Mouse (Mus musculus) neutrophil, adult 59 days (primary cell): ENCODE results near the gene Pnrc2. TPM values are rescaled to one million over a fixed set of nuclear protein-coding genes. Genes with fewer than 3 reads are reported as not detected.

Experiments used
- total RNA-seq, 2 experiments: library from RNA; stranded (reverse); gene quantifications; 1 replicate in 1 of 2; 2 replicates in 1 of 2; pipeline ENCODE4 v1.2.4; 2023

The Pnrc2 gene
- 10 to 100 TPM; 84.4 to 94.3 TPM for total RNA-seq

DNA sequence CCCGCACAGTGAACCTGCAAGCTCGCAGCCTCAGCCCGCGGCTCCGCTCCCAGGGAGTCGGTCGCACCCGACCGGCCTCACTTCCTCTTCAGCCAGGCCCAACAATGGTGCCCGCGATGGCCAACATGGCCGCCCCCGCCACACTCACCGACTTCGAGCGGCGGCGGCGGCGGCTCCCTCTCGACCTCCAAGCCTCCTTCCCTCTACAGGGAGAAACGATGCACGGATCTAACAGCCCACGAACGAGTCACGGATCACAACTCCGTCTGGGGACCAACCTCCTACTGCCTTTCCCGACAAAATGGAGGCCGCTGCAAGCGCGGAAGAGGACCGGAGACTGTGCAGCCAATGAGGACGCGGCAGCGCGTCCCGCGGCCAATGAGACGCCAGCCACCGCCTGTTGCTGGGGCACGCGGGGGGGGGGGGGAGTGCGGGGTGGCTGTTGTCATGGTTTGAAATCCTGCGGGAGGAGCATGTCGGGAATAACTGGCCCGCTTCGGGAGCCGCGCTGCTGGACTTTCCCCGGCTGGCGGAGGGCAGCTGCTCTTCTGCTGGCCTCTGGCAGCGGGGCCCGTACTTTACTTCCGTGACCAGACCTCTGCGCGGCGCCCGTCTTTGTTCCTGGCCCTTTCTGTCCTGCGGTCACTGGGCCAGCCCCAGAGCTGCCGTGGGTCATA lies at the start of gene Pnrc2:
Gene Pnrc2 (minus strand): TSS at position 325 of the 677 bp plus-strand sequence.

DNA sequence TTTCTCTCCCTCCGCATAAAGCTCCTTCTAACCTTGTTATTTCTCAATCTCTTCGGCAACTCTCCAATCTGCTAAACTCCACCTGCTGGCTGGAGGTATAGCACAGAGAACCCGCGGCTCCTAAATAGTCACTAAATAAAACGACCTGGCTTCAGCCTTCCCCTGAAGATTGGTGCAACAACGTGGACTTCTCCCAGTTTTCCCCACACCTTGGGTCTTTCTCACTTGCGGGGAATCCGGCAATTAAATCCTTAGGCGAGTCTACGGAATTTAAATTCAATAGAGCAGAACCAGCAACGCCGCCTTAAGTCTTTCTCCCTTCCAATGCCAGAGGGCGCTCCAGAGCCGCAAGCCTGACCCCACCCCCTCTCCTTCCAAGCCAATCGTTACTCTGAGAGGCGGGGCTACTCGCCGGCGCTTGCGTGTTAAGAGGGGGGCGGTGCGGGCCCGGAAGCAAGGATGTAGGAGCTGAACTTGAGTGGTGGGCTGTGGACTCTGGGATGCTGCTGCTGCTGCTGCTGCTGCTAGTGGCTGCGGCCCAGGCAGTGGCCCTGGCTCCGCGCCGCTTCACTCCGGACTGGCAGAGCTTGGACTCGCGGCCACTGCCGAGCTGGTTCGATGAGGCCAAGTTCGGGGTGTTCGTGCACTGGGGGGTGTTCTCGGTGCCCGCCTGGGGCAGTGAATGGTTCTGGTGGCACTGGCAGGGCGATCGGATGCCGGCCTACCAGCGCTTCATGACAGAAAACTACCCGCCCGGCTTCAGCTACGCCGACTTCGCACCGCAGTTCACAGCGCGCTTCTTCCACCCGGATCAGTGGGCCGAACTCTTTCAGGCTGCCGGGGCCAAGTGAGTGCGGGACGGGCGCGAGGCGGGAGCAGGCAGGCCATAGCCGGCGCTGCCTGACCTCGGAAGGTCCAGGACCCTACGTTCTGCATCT lies 46.9 kb upstream of the Pnrc2 start, which contains the start of gene Fuca1:
Gene Fuca1 (plus strand): TSS at position 432 of the 938 bp plus-strand sequence.

GRCm38 (mm10) chr4:135895071-135895571 lies 21.5 kb upstream of the Pnrc2 start, which contains the start of gene Cnr2:
Gene Cnr2, plus strand, starts transcription at chr4:135895394.

DNA sequence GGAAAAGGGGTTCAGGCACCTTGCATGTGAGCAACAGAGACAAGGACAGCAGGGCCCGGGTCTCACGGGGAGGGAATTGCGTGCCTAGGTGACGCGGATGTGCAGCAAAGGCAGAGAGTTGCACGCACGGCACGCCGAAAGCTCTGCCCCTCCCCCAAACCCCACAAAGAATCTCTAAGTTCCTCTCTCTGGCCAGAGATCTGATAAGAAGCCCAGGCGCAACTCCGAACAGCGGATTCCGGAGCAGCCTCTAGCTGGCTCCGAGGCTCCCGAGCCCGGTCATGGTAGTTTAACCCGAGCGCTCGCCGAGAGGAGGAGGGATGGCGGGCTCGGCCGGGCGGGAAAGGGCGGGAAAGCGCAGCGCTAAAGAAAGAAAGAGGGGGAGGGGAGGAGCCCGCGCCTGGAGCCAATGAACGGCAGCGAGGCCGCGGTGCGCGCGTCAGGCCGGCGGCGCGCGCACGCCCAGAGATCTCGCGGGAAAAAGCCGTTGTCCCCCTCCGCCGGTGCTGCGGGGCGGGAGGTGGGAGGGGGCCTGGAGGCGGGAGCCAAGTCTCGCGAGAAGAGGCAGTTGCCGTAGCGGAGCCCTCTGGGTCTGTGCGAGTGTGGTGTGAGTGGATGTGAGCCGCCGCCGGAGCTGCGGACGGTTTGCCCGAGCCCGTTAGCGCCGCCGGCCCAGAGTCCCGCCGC lies 18.0 kb downstream of the Pnrc2 start, which contains the start of gene Srsf10:
Gene Srsf10 (plus strand): TSS at position 212 of the 687 bp plus-strand sequence.

Other genes starting within 250 kb of the Pnrc2 start
- gene Ifnlr1, start 187.6 kb downstream of the Pnrc2 start, total RNA-seq: 10 to 100 TPM; 41.5 to 51.0 TPM
- gene Il22ra1, start 145.7 kb downstream of the Pnrc2 start, total RNA-seq: not detected
- not detected for gene Myom3, start 114.1 kb downstream of the Pnrc2 start, total RNA-seq
- 10 to 100 TPM; 56.8 to 69.4 TPM for gene Srsf10, start 18.1 kb downstream of the Pnrc2 start, total RNA-seq
- gene Cnr2, start 21.5 kb upstream of the Pnrc2 start, total RNA-seq: 10 to 100 TPM; 32.0 to 36.5 TPM
- gene Fuca1, start 46.9 kb upstream of the Pnrc2 start, total RNA-seq: 100 to 1,000 TPM; 129 to 132 TPM
- 10 to 100 TPM; 52.8 to 65.4 TPM for gene Hmgcl, start 72.6 kb upstream of the Pnrc2 start, total RNA-seq
- 10 to 100 TPM; 15.4 to 16.8 TPM for gene Gale, start 89.9 kb upstream of the Pnrc2 start, total RNA-seq
- 100 to 1,000 TPM; 101 to 106 TPM for gene Lypla2, start 98.8 kb upstream of the Pnrc2 start, total RNA-seq
- 10 to 100 TPM; 23.1 to 23.6 TPM for gene Pithd1, start 113.4 kb upstream of the Pnrc2 start, total RNA-seq
- 10 to 100 TPM; 65.3 to 70.7 TPM for gene Eloa, start 147.9 kb upstream of the Pnrc2 start, total RNA-seq
- gene Rpl11, start 179.6 kb upstream of the Pnrc2 start, total RNA-seq: 100 to 1,000 TPM; 351 to 354 TPM